Comparison of ENCODE assay signal across 9 mouse cellular contexts in genomic region chrX:52165555-52165938, GRCm38 (mm10). TPM values are rescaled to one million over a fixed set of nuclear protein-coding genes. Genes with fewer than 3 reads are reported as not detected.
A peak's percentile ranks its signal among the peaks of the same experiment; 100 is the strongest.
DNase-seq lines count a peak whose midpoint lies in the region; ATAC-seq and TF ChIP-seq lines count a peak whose summit lies in the region.
"Had no signal": no experiment of that assay in that cellular context is flagged by ENCODE, and none has a peak within 500 bp of the region (broad histone marks: within the 10 kb centered on the region; RNA-seq: fewer than 3 reads in every experiment).

No protein-coding gene starts in this region.

- H3K27ac ChIP-seq in lung, embryonic 14.5 days (ENCODE audit: low read depth): no peak overlapping the region
- no peak overlapping the region for H3K27ac ChIP-seq in forebrain, embryonic 15.5 days (replicated peaks)
- no peak overlapping the region for H3K27ac ChIP-seq in limb, embryonic 13.5 days
- H3K27ac ChIP-seq in olfactory bulb, adult 2 months (ENCODE audit: insufficient read depth, low read depth, low read length): no peak overlapping the region

- no peak for TF ChIP-seq CTCF in lung, embryonic 14.5 days (IDR thresholded peaks at IDR 0.05; ENCODE audit: low read depth)
- TF ChIP-seq CTCF in olfactory bulb, adult 2 months (IDR thresholded peaks at IDR 0.05; ENCODE audit: insufficient read depth, low read depth, low read length): no peak

- H3K36me3 ChIP-seq in lung, embryonic 14.5 days (ENCODE audit: insufficient read depth): no peaks in the 10 kb centered on the region
- H3K36me3 ChIP-seq in forebrain, embryonic 15.5 days: no peaks in the 10 kb centered on the region
- no peaks in the 10 kb centered on the region for H3K36me3 ChIP-seq in limb, embryonic 13.5 days

- H3K4me2 ChIP-seq in lung, embryonic 14.5 days: peak overlapping the region; percentile 68
- peak overlapping the region; percentile 60 for H3K4me2 ChIP-seq in forebrain, embryonic 15.5 days (replicated peaks)
- peak overlapping the region; percentile 65 for H3K4me2 ChIP-seq in limb, embryonic 13.5 days (replicated peaks)

- no peak for TF ChIP-seq POLR2A in olfactory bulb, adult 2 months (IDR thresholded peaks at IDR 0.05; ENCODE audit: insufficient read depth, low read depth, low read length)

- no peak overlapping the region for H3K9ac ChIP-seq in lung, embryonic 14.5 days
- no peak overlapping the region for H3K9ac ChIP-seq in forebrain, embryonic 15.5 days (replicated peaks)
- H3K9ac ChIP-seq in limb, embryonic 13.5 days: no peak overlapping the region

- no peaks in the 10 kb centered on the region for H3K27me3 ChIP-seq in lung, embryonic 14.5 days (ENCODE audit: insufficient read depth, low read length)
- H3K27me3 ChIP-seq in forebrain, embryonic 15.5 days: no peaks in the 10 kb centered on the region
- H3K27me3 ChIP-seq in limb, embryonic 13.5 days: peaks cover 29% of the 10 kb centered on the region; the same call in 1 of the 2 replicates

- DNase-seq in lung, embryonic 14.5 days: no peak
- no peak for DNase-seq in lung, postnatal 10 days
- DNase-seq in right cerebral cortex, postnatal 25 days: no peak
- DNase-seq in T-cell, adult 2 months (ENCODE audit: low spot score): no peak
- DNase-seq: cerebellum, adult 8-10 months had no signal

- peak; percentile 71 for ATAC-seq in lung, embryonic 14.5 days (ENCODE audit: insufficient read depth)
- ATAC-seq in forebrain, embryonic 15.5 days (replicated peaks): peak; percentile 71
- peak; percentile 25 for ATAC-seq in limb, embryonic 13.5 days (ENCODE audit: low FRiP score, low read depth)

- H3K9me3 ChIP-seq in lung, embryonic 14.5 days (ENCODE audit: low read depth, low read length): no peaks in the 10 kb centered on the region
- no peaks in the 10 kb centered on the region for H3K9me3 ChIP-seq in forebrain, embryonic 15.5 days
- no peaks in the 10 kb centered on the region for H3K9me3 ChIP-seq in limb, embryonic 13.5 days

- no peaks in the 10 kb centered on the region for H3K4me1 ChIP-seq in lung, embryonic 14.5 days (ENCODE audit: insufficient read depth)
- H3K4me1 ChIP-seq in forebrain, embryonic 15.5 days: peaks cover 13% of the 10 kb centered on the region; the same call in 1 of the 2 replicates
- peaks cover 16% of the 10 kb centered on the region for H3K4me1 ChIP-seq in limb, embryonic 13.5 days
- peaks cover 12% of the 10 kb centered on the region for H3K4me1 ChIP-seq in olfactory bulb, adult 2 months (ENCODE audit: control insufficient read depth, insufficient read depth, low read length)

- peak overlapping the region; percentile 53 for H3K4me3 ChIP-seq in lung, embryonic 14.5 days (ENCODE audit: low read depth, low read length)
- peak overlapping the region; percentile 61 for H3K4me3 ChIP-seq in forebrain, embryonic 15.5 days
- peak overlapping the region; percentile 61; the same call in 1 of the 2 replicates for H3K4me3 ChIP-seq in limb, embryonic 13.5 days
- H3K4me3 ChIP-seq in olfactory bulb, adult 2 months (ENCODE audit: insufficient read depth, low read depth, low read length): peak overlapping the region; percentile 50; the same call in 1 of the 2 replicates
- H3K4me3 ChIP-seq: myocyte had no signal

- WGBS in lung, embryonic 14.5 days: 29% methylated on average over 5 of the region's 7 CpGs
- WGBS in forebrain, embryonic 15.5 days: 34% methylated on average over 5 of the region's 7 CpGs
- WGBS in limb, embryonic 13.5 days: 27% methylated on average over 5 of the region's 7 CpGs
- WGBS in olfactory bulb, adult 2 months: 35% methylated on average over 5 of the region's 7 CpGs

RNA-seq across cellular contexts. Expression of gene Gpc4, which starts 0.5 kb away (rescaled TPM):
- 36.2 and 36.6 TPM in 2 replicates for polyA plus RNA-seq in lung, embryonic 14.5 days (2014; fragmentation: Nextera tagmentation; extraction: Ambion mirVana)
- 31.3 and 38.0 TPM in 2 replicates for polyA plus RNA-seq in forebrain, embryonic 15.5 days (2015; fragmentation: Nextera tagmentation; extraction: Ambion mirVana)
- 82.0 and 85.9 TPM in 2 replicates for polyA plus RNA-seq in limb, embryonic 13.5 days (2015; fragmentation: Nextera tagmentation; extraction: Ambion mirVana)
- not detected in 2 replicates for polyA plus RNA-seq in olfactory bulb, adult 2 months (2012; ENCODE audit: insufficient read depth, insufficient read length, low replicate concordance, missing spikeins)

Comparison
In these comparisons a context has a peak if more than half of its experiments do, and no peak if none do; other contexts are left out.
1. RNA of gene Gpc4, which starts 0.5 kb away (polyA plus RNA-seq): 82.0 to 85.9 TPM in limb, embryonic 13.5 days, 36.2 to 36.6 TPM in lung, embryonic 14.5 days and 31.3 to 38.0 TPM in forebrain, embryonic 15.5 days; not detected in olfactory bulb, adult 2 months; every median in the first group is over 10 times any median in the second.
2. Peak in every context shown above with its lines, with median percentiles within 50 percentile points of each other: ATAC-seq, H3K4me2 ChIP-seq and H3K4me3 ChIP-seq.